Mouse (Mus musculus) layer of hippocampus, adult 9-11 months (tissue): ENCODE measurements at regions not wholly inside any gene's neighbourhood (a gene's known extent, or its start where the extent isn't known, plus 50 kb on each side); places are given as distances from the start of the nearest gene placed in this dataset.

ENCODE experiments used
- DNase-seq: peaks from one replicate; pipeline ENCODE4 v3.0.0; 2022

DNA sequence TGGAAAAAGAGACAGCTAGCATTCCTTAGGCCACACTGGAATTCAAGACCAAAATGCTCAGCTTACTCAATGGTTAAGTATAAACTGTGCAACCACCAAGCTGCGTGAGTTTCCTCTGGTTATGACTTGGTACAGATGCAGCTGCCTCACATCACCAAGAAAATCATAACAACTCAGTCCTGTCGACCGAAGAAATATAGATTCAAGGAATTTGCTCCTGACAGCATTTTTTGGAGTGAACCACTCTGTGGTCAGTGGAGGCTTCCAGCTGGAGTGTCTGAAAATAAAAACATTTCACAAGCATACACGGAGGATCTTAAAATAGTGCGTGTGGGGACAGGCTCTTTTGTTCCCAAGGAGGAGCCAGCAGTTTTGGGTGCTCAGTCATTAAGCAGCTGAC is 253.8 kb downstream of the Bckdhb start:
- no peak for DNase-seq

DNA sequence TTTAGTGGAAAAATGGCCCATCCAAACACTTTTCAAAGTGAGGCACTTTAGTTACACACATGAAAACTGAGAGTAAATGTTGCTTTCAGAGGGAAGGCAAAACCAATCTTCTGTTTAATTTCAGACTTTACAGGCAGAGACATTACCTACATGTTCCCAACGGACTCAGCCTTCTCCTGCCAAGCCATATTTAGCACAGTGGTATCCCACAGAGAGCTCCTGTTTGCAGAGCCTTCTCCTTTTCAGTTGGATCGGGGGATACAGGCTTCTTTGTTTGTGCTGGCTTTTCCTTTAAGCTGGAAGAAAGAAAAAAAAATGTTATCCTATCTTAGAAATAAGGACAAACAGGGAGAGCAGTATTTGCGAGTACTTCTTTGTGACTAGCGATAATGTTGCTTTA is 254.3 kb downstream of the Bckdhb start:
- no peak for DNase-seq

DNA sequence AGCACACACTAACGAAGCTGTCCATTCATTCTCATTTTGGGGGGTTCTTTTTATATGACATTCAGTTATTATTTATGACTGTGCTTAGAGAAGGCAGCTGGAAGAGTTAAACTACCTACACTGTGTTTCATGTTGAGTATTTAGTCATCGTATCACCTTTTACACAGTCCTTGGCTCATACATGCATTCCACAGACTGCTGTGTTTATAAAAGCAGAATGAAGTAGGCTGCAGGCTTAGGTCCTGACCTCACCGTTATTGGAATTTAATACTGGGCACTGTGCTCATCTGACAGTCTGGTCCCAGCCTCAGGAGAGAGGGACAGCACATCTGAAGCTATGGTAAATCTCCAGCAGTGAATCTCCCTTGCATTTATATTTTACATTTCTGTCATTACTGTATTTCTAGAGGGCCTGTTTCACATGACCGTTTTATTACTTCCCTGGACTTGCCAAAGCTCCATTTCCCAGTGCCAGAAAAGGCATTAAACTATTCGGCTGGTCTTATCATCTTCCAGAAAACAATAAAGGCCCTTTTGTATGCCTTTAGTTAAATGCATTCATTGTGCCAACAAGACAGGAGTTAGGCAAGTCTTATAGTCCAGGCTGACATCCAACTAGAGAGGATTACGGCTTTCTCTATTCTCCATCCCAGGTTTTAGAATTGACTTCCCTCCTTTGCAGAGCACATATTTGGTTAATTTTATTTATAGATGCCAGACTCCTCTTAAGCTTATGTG is 258.9 kb downstream of the Bckdhb start:
- no peak for DNase-seq

DNA sequence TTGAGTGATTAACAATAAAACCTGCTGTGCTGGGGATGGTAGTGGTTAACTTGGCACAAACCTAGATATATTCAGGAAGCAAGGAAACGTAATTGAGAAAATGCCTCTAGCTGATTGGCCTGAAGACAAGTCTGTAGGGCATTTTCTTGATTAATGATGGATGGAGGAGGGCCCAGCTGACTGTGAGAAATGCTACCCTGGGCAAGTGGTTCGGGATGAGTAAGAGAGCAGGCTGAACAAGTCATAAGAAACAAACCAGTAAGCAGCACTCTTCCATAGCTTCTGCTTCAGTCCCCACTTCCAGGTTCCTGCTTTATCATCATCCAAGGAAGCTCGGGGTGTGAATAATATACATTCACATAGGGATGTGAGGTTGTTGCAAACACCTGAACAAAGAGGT is 262.6 kb downstream of the Bckdhb start:
- DNase-seq = no peak

DNA sequence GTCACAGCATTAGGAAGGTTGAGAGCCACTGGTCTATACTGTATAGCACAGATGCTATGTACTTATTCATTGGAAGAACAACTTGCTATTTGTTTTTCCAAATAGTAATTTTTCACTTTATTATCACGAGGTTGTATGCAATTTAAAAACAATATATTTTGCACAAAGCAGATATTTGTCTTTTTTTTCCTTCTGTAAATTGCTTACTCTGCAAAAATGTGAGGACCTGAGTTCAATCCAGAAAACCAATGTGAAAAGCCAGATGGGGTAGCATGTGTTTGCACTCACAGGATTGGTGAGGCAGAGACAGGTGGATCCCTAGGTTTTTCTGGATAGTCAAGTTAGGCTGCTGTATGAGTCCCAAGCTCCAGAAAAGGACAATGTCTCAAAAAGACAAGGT is 268.5 kb downstream of the Bckdhb start:
- DNase-seq = no peak

DNA sequence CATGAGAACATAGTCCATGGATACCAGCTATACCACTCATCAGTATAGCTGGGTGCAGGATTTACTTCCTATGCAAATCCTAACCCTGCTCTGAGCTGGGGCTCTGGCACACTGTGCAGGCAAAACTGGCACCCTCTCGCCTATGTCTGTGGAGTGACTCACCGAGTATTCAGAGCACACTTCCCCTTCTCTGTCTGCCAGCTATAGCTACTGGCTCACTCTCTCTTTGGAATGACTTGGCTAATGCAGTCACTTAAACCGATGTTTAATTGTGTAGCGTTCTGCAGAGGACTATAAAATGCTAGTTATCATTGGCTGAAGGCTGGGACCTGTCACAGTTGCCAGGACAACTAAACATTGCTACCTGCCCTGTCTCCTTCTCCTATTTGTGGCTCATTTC is 269.8 kb downstream of the Bckdhb start:
- DNase-seq = peak; percentile 23

DNA sequence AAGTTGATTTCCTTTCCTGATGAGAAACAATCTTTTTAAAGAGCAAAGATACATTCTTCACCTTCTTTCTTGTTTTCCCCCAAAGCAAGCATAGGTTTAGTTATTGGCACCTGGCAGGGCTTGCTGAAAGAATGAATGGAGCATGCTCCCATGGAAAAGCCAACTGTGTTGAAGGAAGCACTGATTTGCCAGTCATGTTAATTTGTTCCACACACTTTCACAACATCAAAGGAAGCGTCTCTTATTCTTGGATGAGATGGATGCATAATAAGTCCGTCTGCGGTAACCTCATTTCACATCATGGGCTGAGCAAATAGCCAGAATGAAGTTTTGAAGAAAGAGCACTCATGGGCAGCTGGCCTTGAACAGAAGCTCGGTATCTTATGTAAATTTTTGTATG is 270.4 kb downstream of the Bckdhb start:
- DNase-seq = no peak

DNA sequence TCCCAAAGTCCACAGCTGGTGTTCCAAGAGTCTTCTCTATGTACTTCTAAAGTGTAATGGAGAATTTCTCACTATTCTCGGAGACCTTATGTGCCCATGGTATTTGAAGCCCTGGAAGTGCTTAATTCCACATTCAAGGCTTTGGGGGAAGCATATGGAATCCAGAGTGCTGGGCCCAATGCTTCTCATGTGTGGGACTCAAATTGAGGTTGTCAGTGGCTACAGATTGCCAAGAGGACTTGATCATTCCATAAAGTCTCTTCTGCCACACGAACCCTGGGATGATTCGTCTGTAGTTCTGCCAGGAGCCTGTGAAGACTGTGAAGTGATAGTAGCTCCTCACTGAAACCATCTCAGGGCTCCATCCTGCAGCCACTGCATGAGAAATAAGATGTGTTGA is 275.3 kb downstream of the Bckdhb start:
- DNase-seq = no peak

DNA sequence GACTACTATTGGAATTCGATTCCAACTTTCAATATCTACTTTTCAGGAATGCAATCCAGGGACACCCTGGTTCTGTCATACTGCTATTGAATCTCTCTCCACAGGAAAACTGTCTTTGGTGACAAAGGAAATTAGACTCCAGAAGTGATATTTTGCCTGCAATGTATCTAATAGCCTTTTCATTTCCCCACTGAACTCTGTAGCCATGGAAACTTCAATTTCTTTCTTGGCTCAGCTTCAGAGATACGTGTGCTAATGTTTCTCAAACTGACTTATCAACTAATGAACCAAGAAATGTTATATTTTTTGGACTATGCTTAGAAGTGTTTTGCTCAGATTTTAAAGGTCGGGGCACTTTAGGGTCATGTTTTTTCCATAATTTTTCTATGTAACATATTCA is 279.1 kb downstream of the Bckdhb start:
- DNase-seq = no peak

DNA sequence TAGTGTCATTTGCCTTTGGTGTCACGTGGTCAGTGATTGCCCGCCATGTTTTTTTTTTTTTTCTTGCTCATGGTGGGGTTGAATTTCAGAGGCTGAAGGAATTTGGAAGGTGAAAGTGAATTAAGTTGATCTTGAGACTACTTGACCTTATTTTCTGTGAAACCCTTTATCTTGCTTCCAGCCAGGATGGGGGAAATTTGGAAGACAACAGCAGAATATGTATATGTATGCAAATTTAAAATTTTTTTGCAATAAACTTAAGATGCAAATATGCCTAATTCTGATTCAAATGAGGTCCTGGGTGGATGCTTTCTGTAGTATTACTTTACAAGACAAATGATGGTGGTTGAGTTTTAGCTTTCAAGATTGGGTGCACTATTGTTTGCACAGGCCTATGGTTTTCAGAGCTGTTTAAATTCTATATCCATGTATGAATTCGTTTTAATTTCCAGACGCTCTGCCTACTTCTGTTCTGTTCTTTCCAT is 315.6 kb downstream of the Bckdhb start:
- DNase-seq = no peak

DNA sequence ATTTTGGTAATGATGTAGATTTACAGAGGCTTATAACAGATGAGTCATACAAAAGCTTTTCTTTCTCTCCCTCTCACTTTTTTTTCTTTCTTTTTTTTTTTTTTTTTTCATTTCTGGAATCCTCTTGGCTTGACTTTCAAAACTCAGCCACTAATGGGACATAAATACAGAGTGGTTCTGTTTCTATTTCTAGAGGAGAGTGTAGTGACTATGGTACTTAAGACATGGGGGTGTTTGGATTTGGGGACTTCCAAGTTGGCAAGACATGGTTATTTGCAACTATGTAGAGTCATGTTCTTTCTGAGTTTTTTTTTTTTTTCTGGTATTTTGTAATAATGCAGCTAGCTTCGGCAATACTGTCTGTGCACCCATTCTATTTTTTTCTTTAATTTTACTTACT is 324.8 kb downstream of the Bckdhb start:
- no peak for DNase-seq

DNA sequence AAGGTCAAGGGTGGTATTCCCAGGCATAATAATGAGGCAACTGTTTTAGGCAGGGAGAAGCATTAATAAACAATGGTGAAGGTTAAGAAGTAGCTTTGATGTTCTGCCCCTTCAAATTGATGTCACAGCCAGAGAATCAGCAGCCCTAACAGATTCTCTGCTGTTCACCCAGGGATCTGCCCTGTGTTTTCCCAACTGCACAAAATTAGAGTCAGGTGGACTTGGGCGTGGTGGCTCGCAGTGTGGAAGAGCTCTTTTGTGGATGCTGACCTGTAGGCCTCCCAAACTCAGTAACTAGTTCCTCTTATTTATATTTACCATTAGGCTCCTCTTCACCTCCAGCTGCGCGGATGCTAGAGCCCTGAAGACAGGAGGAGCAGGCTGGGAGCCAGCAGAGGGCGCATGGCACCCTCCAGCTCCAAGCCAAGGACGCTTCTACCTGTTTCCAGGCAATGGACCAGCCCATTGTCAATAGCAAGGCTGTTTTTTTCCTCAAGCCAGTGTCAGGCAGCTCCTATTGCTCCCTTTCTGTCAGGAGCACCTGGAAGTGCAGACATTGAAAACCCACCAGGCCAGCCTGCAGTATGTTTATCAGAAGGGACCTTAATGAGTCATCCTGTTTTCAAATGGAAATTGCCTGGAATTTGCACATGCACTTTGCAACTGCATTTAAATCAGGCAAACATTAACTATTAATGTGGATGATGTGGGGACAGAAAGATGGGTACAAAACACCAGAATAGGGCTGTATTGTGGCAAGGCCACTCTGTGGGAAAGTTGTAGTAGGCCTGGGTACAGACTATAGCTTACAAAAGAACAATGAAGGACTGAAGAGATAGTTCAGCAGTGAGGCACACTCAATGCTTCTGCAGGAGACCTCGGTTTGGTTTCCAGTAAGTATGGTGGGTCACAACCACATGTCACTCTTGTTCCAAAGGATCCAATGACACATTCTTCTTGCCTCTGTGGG is 328.4 kb downstream of the Bckdhb start:
- peak; percentile 14 for DNase-seq

DNA sequence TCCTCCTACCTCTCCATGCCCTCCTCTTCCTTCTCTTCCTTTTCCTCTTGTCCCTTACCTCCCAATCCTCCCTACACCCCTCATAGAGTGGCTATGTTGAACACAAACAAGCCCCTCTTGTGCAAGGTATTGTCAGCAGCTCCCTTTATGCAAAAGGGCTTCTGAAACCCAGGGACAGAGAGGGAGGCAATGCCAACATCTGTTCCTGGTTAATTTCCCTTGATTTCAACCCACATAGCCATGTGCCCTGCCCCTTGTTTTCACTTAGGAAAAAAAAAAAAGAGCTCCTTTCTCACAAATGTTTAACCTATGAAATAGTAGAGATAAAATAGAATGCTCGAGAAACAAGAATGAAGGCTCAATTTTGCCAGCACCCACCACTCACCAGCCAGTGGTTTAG is 333.5 kb downstream of the Bckdhb start:
- DNase-seq = no peak

DNA sequence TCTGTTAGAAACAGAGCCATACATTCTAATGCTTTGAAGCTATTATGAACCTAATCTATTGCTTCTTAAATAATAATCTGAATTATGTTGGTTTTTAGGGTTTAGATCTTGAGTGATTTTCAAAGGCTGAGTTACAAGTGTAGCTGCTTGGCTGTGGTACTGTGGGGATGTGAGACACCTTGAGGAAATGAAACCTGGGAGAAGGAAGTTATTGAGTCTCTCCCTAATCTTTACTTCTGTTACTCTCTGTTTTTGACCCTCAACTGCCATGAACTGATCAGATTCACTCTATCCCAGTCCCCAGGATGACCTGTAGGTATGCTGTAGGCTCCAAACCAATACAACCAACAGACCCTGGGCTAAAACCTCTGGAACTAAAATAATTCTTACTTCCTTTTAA is 334.8 kb downstream of the Bckdhb start:
- no peak for DNase-seq

DNA sequence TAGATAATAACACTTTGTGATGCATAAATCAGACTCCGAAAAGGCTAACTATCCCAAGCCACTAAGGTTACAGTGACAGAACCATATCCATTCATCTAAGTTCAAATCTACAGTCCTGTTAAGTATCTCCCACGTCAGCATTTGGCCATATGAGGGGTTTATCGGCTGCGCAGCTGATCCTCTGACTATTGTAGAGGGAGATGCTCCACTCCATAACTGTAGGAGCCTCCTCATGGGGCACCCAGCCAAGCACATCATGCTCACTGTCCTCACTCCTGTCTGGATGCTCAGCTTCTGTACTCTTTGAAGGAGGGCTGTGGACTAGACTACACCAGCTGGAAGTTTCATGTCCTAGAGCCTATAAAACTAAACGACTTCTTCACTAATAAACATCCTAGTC is 337.2 kb downstream of the Bckdhb start:
- no peak for DNase-seq

DNA sequence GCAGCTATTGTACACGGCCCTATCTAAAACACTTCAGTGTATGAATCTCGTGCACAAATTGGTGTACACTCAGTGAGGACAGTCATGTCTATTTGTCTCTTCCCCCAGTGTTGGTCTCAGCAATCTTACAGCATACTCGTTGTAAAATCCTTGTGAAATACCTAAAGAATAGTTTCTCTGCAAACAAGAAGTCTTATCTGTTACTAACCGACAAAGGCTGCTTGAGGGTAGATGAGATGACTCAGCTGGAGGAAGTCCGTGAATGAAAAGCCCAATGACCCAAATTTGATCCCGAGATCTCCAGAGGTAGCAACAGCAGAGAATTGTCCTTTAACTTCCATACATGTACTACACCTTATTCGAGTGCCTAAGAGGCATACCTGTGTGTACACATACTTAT is 342.0 kb downstream of the Bckdhb start:
- DNase-seq = no peak

DNA sequence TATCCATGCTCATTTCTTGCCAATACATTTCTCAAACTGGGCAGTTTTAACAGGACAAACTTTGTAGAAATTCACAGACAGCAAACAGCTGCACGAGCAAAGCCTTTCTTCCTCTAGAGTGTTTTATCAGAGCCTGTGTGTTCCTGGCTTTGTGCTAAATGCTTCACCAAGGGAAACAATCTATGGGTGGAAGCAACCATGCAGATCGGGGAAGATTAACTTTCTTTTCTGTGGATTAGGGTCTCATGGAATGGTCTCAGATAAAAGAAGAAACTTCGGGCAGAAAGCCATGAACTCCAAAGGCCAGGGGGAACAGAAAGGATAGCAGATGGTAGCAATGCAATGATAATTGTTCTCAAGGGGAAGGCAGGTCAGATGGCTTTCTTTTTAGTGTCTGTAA is 349.7 kb downstream of the Bckdhb start:
- no peak for DNase-seq

DNA sequence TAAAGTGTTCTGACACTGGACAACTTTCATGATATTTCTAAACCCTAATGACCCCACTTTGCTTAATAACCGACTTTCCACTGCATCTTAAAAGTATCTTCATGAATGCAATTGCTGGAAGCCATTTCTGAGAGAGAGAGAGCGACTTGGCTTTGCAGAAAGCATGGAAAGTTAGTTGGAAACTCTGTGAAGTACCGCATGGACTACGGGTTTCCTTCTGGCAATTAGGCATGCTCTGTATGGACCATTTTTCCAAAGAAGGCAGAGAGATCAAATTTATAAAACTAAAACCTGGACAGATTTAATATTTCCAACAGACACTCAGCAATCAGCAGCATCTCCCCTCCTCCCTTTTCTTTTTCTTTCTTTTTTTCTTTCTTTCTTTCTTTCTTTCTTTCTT is 353.4 kb downstream of the Bckdhb start:
- no peak for DNase-seq

DNA sequence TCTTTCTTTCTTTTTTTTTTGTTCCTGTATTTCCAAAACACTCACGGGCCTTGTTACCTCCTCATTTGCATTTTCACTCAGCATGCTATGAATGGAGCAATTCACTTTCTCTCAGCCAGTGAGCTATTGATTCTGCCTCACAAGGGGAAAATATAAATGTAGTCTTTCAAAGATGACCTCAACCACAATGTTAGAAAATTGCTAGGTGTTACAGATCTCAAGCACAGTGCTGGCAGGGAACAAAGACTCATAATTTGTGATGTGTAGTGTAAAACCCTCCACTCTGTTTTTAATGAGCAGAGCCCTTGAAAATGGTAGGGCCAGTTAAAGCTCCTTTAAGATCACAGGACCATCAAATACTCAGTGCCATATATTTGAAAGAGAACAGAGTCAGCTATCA is 353.8 kb downstream of the Bckdhb start:
- DNase-seq = no peak

DNA sequence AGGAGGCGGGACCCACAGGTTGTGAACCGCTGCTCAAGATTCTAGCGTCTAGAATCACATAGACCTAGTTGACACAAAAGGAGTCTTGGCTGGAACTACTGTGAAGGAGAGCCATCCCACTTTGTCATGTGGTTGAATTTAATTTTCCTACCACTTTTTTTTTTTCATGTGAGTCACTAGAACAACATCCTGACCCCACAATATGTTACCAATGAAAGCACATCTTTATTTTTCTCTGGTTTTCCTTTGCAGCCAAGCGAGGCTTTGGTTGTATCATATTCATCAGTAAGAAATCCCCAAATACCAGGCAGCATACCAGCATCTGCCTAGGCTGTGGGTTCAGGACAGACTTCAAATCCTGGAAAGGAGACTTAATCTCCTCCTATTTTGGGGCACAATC is 356.0 kb downstream of the Bckdhb start:
- DNase-seq = no peak

DNA sequence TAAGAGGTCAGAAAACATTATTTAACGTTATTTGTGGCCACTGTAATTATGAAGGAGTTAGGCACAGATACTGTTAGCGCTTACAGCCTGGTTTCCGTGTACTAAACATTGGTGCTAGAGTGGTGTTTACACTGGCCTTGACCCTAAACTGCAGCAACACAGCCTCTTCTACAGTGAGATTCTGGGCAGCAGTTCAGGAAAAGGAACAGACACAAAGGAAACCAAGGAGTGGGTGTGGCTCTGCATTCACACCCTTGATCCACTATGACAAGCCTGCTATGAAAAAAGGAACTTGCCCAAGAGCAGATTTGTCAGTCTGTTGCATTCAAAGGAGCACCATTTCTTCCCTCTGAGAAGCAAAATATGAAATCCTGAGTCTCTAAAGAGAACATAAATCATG is 356.7 kb downstream of the Bckdhb start:
- DNase-seq = no peak

DNA sequence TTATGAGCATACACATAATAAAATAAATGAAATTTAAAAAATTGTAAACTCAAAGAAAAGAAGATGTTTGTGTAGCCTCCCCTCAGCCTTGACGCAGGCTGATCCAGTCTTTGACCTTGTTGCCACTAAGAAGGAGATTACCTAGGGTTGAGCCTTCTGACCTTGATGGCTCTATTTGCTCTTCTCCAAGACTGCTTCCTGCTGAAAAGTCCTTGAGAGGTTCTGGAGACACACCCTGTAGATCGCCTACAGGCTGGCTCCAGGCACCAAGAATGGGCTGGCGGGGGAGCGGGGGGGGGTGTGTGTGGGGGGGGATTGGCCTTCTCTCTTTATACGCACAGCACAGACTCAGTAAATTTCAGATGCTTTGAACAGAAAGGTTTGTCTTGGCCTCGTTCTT is 358.4 kb downstream of the Bckdhb start:
- no peak for DNase-seq

DNA sequence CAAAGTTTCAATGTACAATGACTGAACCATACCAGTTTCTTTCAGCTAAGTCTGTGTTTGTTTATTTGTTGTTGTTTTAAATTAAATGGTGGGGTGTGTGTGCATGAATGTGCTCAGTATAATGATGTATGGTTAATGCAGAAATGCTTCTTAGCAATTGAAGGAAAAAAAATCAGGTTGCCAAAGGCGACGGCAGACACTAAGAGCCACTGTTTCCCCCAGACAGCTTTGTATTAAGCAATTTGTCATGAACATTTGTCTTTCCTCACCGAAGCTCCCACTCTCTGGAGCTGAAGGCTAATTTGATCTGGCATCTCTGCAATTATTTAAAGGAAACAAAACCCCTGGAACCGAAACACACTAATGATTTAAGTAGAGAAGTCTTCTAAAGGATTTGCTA is 360.7 kb downstream of the Bckdhb start:
- DNase-seq = no peak

DNA sequence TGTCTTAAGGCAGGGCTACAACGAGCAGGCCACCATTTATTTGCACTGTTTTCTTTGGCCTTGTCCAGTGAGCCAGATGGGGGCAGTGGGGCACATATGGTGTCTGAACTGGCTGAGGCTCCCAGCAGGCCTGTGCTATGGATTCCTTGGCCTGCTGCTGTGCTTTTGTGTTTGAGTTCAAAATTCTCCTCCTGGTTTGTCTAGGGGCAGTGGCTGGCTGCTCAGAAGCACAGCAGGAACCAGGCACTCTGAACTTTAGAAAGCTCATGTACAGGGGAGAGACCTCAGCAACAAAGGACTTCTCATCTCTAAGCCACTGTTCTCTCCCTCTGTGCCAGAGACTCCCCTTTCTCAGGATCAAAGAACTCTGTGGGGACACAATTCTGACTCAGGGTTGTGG is 370.9 kb downstream of the Bckdhb start:
- no peak for DNase-seq
